ENCODE assay signal across 21 mouse cellular contexts in the genomic region with DNA sequence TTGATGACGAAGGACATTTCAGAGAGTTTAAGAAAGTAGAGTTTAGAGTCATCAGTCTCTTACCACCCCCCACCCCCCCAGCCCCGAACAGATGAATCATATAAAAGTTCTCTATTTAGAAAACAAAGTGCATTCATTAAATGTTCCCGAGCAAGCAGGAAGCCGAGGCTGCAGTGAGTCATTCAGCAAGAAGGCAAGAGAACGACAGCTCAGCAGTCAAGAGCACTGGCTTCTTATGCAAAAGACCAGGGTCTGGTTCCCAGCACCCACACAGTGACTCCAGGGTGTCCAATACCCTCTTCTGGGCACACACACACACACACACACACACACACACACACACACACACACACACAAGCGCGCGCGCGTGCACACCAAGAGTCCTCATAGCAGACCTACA.
DNase-seq lines count a peak whose midpoint lies in the region; ATAC-seq and TF ChIP-seq lines count a peak whose summit lies in the region.
"Had no signal": no experiment of that assay in that cellular context is flagged by ENCODE, and none has a peak within 500 bp of the region (broad histone marks: within the 10 kb centered on the region; RNA-seq: fewer than 3 reads in every experiment).

No protein-coding gene starts in this region.

- no peak for TF ChIP-seq EP300 in liver, postnatal 0 days (IDR thresholded peaks at IDR 0.05; ENCODE audit: low read depth)

- no peak overlapping the region for H3K4me2 ChIP-seq in liver, postnatal 0 days (ENCODE audit: low read depth, low read length)
- H3K4me2 ChIP-seq: forebrain, embryonic 12.5 days; heart, embryonic 11.5 days; hindbrain, embryonic 12.5 days; stomach, embryonic 15.5 days had no signal

- no peak for ATAC-seq in liver, postnatal 0 days
- ATAC-seq: inflammation-experienced regulatory T-cells, adult 6 months had no signal

- peak overlapping the region; percentile 69; the same call in 1 of the 2 replicates for H3K27ac ChIP-seq in olfactory bulb, adult 2 months (ENCODE audit: insufficient read depth, low read depth, low read length)
- H3K27ac ChIP-seq in liver, postnatal 0 days (ENCODE audit: low read depth) = no peak overlapping the region
- H3K27ac ChIP-seq: embryonic facial prominence, embryonic 10.5 days; forebrain, embryonic 12.5 days; hindbrain, embryonic 12.5 days; limb, embryonic 10.5 days; stomach, embryonic 15.5 days had no signal

- no peak for TF ChIP-seq POLR2A in olfactory bulb, adult 2 months (IDR thresholded peaks at IDR 0.05; ENCODE audit: insufficient read depth, low read depth, low read length)

- H3K9me3 ChIP-seq in liver, postnatal 0 days (ENCODE audit: low read length) = no peaks in the 10 kb centered on the region
- H3K9me3 ChIP-seq: hindbrain, embryonic 12.5 days; limb, embryonic 10.5 days; stomach, embryonic 15.5 days had no signal

- WGBS in olfactory bulb, adult 2 months = 63% methylated on average over 10 of the region's 10 CpGs
- 75% methylated on average over 10 of the region's 10 CpGs for WGBS in liver, postnatal 0 days (ENCODE audit: insufficient replicate concordance)

- TF ChIP-seq CTCF in olfactory bulb, adult 2 months (IDR thresholded peaks at IDR 0.05; ENCODE audit: insufficient read depth, low read depth, low read length) = no peak
- no peak for TF ChIP-seq CTCF in liver, postnatal 0 days (IDR thresholded peaks at IDR 0.05; ENCODE audit: low read depth)

- no peaks in the 10 kb centered on the region for H3K27me3 ChIP-seq in liver, postnatal 0 days (ENCODE audit: insufficient read depth, low read length)
- H3K27me3 ChIP-seq: CH12.LX; forebrain, embryonic 12.5 days; hindbrain, embryonic 12.5 days; stomach, embryonic 15.5 days had no signal

- H3K9ac ChIP-seq in liver, postnatal 0 days (replicated peaks) = no peak overlapping the region
- H3K9ac ChIP-seq: forebrain, embryonic 12.5 days; hindbrain, embryonic 12.5 days; stomach, embryonic 15.5 days had no signal

- peak; percentile 35 for DNase-seq in kidney, postnatal 10 days
- DNase-seq in kidney, postnatal 25 days = no peak
- peak; percentile 61 for DNase-seq in 416B (ENCODE audit: low read depth)
- DNase-seq in adrenal gland, adult 8-10 months = peak; percentile 46
- DNase-seq in liver, postnatal 0 days = no peak
- no peak for DNase-seq in layer of hippocampus, adult 11-12 months (ENCODE audit: low spot score)
- DNase-seq: cerebellum, adult 9-10 months; gastrocnemius, postnatal 36 days; heart, postnatal 10 days; kidney, adult 8-10 months; lung, adult 18-20 months; thymus, adult 2 months had no signal

- peaks cover 13% of the 10 kb centered on the region for H3K4me1 ChIP-seq in olfactory bulb, adult 2 months (ENCODE audit: control insufficient read depth, insufficient read depth, low read length)
- peaks cover 4% of the 10 kb centered on the region; the same call in 1 of the 2 replicates for H3K4me1 ChIP-seq in liver, postnatal 0 days (ENCODE audit: insufficient read depth)

- H3K36me3 ChIP-seq in liver, postnatal 0 days (replicated peaks; ENCODE audit: insufficient read depth, low read length) = no peaks in the 10 kb centered on the region
- H3K36me3 ChIP-seq: embryonic facial prominence, embryonic 10.5 days; forebrain, embryonic 12.5 days; hindbrain, embryonic 12.5 days; limb, embryonic 10.5 days; stomach, embryonic 15.5 days had no signal

- no peak overlapping the region for H3K4me3 ChIP-seq in olfactory bulb, adult 2 months (ENCODE audit: insufficient read depth, low read depth, low read length)
- H3K4me3 ChIP-seq in liver, postnatal 0 days (ENCODE audit: low read depth, low read length) = no peak overlapping the region
- H3K4me3 ChIP-seq: embryonic facial prominence, embryonic 10.5 days; forebrain, embryonic 12.5 days; hindbrain, embryonic 12.5 days; limb, embryonic 10.5 days; stomach, embryonic 15.5 days had no signal

Comparison
In these comparisons a context has a peak if more than half of its experiments do, and no peak if none do; other contexts are left out.
1. DNase-seq: peak in kidney, postnatal 10 days (single experiment), 416B (single experiment) and adrenal gland, adult 8-10 months (single experiment); none in kidney, postnatal 25 days (0 of 2), liver, postnatal 0 days (single experiment) and layer of hippocampus, adult 11-12 months (single experiment).